Mouse (Mus musculus) layer of hippocampus, adult 8-10 months (tissue): ENCODE measurements around the gene Nxph1. TPM values are rescaled to one million over a fixed set of nuclear protein-coding genes. Genes with fewer than 3 reads are reported as not detected.
A peak's percentile ranks its signal among the peaks of the same experiment; 100 is the strongest.

Experiments used
- DNase-seq, 2 experiments: peaks; one replicate each; pipeline ENCODE4 v3.0.0; 2022; ENCODE audit warnings: low spot score in 2 of 2
- total RNA-seq, 4 experiments: library from RNA; stranded (reverse); gene quantifications; 2 replicates each; pipeline ENCODE4 v1.2.4; 2022

Gene Nxph1
- total RNA-seq, 4 experiments from 2014 or later, result 37.4 to 38.6 (median 38.1) TPM

DNA sequence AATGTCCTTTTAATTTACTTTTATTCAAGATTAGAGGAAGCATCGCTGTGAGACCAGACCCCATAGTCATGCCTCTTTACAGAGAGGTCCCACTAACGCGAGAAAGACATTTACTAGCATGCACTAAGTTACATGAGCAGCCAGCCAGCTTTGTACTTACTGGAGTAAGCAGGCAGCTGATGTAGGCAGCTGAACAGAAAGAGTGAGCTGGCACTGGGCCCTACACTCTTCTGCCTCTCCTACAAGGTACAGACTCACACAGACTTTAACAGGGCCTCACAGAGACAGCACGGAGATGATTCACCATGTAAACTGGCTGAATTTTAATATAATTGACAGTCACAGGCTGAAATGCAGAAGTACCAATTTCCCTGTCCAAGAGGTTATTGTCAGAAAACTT lies 11.6 kb downstream of the Nxph1 start:
- DNase-seq, result no peak

DNA sequence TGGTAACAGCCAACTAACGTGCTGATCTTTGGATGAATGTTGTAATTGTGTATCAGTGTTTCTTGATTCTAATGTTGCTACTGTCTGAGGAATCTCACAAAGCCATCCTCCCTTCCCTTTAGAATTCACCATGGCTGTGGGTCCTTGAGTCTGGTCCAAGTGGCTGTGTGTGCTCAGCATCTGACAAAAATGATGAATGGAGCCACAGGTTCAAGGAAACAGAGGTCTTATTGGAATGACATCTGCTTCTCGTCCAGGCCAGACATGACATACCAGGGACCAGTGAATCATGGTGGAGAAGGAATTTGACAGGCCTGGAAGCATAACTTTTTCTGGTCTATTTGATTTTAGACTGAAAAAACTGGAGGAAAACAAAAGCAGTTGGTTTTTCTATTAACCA lies 22.3 kb downstream of the Nxph1 start:
- DNase-seq, result no peak

DNA sequence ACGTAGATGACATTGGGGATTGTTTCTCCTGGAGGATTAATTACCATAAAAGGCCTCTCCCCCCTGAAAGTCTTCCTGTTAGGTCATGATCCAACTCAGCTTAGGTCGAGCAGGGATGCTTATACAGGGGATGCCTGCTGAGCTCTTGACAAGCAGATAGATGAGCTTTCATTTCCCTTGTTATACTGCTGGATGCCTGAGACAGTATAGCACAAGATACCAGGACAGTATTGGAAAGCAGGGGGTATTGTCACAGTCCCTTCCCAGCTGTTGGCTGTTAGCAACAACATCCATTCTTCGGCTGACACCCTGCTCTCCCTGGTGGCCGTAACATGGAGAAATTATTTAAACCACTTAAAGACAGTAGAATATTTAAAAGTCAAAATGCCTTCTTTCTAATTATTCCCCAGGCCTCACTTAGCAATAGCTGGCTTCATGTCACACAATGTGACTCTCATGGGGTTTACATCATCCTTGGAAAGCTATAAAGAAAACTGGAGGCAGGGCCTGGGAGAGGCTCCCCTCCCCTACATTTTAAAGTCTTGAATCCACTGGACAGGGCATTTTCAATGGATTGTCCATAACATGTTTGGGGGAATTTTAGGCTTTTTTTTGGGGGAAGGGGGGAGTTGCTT lies 31.1 kb downstream of the Nxph1 start:
- no peak for DNase-seq

DNA sequence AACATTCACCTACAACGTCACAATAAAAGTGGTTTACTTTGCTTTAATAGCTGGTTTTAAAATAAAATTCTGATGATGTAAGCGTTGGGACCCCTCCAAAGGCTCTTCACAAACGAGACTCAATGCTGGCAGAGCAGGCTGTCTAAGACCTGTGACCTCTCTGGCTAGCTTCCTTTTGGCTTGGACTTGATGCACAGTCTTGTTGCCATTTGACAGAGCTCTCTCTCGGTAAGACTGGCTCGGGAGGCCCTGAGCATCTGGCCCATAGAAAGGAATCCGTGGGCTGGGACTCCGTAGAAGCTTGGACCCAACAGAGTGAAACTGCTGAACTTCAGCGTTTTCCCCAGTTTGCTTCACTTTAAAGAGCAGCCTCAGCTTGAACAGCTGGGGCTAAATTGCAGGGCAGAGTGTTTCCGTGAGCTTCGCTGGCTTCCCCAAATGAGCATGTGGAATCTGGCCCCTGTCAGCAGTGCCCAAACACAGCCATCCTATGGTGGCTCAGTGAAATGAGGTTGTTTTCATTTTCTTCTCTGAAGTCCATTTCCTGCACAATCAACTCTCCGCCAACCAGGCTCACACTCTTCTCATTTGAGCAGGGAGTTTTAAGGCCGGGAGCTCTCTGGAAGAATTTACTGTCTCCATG lies 48.2 kb downstream of the Nxph1 start:
- DNase-seq, result no peak

DNA sequence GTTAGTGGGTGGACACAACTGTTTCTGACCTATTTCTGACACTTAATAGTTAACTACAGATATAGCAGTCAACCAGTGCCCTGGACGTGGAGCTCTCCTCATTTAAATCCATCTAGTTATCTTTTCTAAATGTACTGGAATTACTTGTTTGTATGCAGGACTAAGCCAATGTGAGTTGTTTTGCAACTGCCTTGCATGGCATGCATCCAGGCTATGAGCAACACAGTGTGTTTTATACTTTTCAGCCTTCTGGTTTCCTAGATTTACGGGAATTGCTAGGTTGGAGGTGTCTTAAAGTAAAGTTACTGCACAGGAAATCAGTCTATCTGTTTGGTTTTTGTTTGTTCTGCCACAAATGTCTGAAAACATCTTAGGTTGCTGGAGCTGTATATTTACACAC lies 49.1 kb downstream of the Nxph1 start:
- DNase-seq, result no peak

DNA sequence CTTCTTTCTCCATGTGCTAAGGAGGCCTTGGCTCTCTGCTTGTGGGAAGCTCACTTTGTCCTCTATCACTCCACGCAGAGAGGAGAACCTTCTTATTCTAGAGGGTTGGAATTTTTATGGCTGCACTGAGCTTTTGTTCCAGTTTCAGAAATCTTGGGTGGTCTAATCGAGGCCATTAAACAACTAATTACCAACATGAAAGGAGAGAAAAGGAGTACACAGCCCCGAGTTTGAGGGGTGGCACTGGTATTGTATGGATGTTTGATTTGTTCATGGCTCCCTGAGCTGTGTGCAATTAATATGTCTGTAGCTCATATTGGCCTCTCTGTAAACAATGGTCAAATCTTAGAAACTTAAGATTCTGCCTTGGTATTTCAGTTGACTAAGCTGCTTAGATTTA lies 54.5 kb downstream of the Nxph1 start:
- no peak for DNase-seq

DNA sequence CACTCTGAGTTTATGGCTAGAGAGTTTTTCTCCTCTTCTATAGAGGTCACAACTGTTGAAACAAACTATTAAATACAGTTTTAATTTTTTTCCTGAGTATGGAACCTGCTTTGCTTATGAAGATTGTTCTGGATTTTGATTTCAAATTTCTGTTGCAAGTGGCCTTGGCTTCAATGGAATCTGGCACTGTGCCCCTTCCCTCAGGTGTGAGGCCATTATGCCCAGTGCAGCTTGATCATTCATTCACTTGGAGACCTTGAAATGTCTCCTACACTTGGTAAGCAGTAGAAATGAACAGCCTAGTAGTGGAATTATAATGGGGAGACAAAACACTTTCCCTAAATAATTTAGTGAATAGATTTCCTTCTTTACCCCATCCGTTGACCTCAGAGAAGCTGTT lies 78.4 kb downstream of the Nxph1 start:
- DNase-seq, result no peak

DNA sequence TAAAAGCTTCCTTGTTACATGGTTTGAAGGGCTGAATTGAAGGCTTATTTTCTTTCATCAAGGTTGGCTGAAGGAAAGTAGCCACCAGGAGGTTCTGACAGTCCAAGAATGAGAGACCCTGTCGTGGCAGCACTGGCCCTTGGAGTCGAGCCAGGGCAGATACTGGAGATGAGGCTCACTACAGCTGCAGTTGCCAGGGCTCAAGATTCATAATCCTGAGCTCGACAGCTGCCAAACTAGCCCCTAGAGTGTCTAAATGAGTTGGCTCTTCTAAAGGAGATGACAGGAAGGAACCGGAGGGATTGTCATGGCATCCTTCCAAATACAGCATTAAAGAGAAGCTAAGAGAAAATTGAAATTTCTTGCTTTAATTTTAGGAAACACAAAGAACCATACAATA lies 78.9 kb downstream of the Nxph1 start:
- no peak for DNase-seq

DNA sequence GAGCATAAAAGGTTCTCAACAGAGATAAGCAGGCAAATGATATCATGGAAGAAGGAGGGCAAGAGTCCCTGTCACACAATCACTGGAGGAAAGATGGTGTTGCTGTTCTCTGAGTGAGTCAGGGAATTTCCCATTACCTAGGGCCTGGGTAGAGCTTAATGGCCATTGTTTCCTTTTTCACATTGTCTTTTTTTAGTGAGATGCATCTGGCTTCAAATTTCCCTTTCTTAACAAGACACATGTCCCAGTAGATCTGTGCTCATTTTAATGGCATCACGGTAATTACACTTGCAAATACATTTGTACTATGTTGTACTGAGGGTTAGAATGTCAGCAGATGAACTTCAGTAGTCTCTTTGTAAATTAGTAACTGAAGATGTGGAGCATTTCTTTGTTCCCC lies 80.3 kb downstream of the Nxph1 start:
- no peak for DNase-seq

DNA sequence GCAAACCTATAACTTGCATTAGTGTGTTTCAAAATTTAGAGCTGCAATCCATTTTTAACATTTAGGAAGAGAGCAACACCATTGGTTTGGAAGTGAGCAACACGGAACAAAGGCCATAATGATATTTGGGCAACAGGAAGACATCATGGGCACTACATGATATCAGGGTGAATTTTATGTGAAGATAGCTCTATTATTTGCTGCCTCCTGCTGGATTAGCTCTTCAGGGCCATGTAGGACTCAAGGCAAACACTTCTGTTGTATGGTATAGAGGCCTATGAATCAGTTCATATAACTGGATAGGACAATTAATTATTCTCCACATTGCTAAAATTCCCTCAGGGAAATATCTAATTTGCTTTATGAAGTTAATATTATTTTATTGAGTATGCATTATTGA lies 91.1 kb downstream of the Nxph1 start:
- no peak for DNase-seq

DNA sequence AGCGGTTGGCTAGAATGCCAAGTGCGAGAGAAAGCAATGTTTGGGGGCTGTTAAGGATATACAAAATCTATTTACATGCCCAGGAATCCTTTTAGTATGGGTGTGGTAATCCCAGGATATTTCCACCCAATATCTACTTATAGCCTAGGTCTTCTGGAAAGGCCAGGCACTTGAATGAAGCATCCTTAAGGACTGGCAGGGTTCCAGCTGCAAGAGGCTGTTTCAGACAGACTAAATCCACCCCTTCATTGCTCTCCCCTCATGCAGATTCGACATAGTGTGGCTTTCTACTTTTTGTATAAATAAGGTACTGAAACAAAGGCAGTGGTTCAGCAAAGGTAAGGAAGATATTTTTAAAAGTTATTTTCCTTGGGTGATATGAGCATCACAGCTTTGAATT lies 92.8 kb downstream of the Nxph1 start:
- DNase-seq, result no peak

DNA sequence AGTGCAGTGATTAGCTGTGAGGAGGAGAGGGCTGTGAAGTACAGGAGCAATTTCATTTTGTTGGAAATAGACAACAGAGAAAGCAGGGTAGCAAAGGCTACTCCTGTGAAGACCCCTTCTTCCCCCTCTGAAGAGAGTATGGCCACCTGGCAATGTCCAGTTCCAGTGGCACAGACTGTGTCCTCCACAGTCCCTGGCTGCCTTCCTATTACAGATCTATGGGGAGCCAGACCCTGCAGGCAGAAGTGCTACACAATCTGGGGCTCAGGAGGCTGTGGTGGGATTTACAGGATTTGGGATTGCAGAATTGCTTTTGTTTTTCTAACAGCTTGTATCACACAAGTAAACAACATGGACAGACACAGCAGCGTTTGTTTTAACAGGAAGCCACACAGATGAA lies 94.2 kb downstream of the Nxph1 start:
- DNase-seq, result no peak

DNA sequence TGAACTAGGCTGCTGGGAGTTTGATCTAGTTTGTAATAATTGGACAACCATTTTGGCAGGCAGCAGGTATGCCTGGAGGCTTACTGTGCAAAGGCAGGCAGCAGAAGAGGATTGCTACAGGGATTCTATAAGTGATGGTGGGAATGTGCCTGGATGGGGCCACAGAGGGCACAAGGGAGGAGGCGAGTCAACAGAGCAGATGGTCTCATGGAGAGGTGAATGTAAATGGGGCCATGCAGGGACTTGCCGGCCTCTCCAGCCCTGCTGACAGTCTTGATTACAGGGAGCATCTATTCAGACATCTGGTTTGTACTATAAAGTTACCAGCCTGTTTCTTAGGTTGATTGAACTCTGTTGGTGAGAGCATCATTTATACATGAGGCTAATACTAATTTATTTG lies 98.6 kb downstream of the Nxph1 start:
- no peak for DNase-seq

DNA sequence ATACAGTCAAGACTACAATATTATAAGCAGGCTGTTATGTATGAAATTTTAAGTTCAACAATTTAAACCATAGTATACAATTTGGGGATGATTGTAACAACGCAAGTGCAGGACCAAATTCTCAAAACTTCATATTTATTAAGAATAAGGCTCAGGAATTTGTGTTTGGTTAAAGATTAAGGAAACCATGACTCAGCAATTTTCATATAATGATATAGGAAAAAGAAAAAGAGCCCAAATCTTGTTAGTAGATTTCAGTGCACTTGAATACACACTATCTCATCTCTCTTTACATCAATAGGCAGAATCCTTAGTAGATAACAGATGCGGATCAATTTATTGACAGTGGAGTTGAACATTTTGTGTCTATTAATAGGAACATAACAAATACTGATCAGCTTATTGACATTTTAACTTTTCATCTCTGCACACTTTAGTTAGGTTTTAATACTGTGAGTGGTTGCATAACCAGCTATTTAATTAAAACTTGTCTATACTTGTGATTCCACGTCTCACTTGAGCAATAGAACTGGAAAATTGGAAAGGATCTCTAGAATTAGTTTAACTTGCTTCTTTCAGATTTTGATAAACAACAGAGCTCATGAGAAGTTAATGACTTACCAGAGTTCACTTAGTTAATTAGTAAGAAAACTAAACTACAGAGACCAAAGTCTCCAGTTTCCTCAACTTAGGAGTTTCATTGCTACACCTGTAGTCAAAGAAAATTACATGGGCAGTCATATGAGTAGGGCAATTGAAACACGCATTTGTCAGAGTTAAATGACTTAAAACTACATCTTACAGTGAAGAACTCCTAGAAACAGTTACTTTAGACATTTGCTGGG lies 113.3 kb downstream of the Nxph1 start:
- DNase-seq, result no peak

DNA sequence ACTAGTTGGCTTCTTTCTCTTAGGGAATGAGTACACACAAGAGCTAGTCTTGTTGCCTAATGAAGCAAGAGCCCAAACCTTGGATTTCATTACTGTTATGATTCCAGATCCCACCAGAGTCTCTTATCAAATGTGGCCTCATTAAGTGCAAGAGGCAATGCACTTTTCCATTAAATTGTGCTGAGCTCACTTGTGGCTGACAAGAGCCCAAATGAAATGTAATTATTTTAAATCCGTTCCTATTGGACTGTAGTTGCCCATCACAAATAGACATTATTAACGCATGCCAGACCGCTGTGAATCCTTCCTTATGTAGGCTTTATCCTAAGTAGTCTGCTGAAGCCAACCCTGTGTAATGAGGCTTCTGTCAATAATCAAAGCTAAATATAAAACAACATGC lies 118.2 kb downstream of the Nxph1 start:
- DNase-seq, result no peak

DNA sequence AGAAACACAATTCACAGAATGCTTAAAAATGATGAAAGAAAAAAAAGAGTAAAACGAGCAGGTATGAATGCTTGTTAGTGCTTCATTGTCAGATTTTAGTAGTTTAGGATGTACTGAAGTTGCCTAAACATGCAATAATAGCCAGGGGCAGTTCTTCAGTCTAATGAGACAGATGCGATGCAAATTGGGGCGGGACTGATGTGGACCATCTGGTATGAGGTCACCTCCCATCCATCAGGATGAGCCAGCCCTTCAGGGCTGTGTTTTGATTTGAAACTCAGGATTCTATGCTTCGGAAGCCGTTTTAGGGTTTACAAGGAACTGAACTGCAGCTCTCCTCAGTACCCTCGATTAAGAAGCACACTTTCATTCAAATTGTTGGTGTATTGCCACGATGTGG lies 121.7 kb downstream of the Nxph1 start:
- DNase-seq, result no peak

DNA sequence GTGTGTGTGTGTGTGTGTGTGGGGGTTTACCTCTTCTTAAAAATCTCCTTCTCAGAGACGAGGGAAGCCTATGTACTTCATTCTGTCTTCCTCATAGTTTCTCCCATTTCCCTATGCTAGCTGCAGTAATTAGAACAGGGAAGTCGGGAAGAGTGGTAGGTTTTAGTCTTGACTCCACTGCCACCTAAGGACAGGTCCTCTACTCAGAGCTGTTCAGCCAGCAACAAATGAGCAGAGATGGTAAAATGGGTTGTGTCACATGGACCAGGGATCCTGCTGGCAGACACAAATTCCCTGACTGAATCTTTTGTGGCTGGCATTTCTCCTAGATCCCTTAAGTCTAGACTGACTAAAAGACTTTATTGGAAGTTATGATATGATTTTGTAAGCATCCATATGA lies 128.2 kb downstream of the Nxph1 start:
- no peak for DNase-seq

DNA sequence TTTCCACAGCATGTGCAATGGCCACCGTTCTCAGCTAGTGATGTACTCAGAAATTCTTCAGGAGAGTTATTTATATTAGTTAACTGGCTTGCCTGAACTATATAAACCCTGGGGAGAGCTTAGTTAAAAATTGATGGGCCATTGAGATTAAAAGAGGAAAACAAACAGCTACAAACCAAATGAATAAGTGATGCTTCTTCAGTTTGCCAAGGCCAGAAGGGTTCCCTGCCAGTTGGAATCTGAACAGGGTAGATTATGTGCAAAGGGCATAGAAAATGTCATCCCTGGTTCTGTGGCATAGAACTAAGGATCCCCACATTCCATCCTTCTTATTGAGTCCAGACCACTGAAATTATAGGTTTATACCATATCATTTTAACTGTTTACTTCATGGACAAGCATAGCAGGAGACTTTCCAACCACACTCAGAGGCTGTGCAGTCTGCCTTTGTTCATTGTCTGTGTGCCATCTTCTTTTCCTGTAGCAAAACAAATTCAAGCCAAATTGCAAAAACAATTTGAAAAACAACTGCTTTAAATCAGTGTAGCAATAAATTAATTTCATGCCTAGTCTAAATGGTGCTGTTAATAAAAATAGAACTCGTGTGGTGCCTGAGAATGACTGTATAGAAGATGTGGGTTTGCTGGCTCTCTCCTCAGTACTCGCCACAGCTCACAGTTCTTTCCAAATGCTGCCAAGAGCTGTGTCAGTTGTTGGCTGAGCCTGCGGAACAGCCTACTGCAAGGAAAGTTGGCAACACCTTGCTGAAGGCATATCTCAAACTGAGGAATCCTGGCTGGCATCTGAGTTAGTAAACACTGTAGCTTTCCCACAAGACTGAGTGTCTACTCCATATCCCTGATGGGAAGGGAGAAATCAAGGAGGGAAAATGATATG lies 129.8 kb downstream of the Nxph1 start:
- peak; percentile 52 to 55 for DNase-seq

DNA sequence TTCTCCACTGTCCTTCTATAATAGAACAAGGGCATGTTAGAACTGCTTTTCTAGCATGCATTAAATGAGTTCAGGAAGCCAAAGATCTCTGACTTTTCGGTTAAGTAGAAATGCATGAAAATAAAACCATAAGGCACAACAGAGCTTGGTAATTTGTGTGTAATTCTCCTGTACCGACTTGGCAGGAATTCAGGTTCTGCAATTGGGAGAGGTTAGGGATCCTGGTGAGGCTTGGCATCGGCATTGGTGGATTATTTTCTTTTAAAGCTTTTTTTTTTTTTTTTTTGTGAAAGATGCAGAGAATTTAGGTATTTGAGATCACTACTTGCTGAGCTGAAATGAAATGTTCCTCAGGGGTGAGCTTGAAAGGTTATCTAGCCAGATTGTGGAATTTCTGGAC lies 135.6 kb downstream of the Nxph1 start:
- DNase-seq, result no peak

DNA sequence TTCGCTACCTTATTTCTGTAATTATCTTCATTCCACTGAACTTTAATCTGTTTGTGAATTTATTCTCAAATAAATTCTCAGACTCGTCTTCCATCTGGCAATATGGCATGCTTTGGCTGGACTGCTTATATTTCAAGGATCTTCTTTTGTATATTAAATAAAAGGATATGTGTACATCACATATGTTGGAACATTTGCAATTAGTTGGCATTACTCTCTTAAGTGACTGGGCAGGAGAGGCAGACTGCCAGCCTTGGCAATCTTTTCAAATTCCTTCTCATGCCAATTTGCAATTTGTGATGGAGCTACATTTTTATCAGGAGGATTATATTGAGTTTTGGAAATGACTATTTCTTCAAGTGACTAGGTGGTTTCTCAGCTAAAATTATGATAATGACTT lies 149.1 kb downstream of the Nxph1 start:
- peak; percentile 6 to 16 for DNase-seq

DNA sequence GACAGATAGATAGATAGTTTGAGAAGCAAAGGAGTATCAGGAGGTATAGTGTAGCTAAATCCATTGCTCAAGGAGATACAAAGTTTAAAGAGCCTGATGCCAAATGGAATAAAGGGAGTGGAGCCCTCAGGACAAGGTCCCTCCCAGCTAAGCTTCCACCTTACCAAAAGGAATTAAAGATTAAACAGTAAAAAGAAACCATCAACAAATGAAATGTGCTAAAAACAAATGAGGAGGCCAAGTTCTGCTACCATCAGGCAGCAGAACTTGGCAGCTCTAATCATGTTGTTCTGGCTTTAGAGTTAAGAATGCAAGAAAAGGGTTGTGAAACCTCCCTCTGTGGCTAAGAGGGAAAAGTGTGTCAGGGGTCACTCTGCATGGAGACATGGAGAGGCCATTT lies 159.1 kb downstream of the Nxph1 start:
- no peak for DNase-seq

DNA sequence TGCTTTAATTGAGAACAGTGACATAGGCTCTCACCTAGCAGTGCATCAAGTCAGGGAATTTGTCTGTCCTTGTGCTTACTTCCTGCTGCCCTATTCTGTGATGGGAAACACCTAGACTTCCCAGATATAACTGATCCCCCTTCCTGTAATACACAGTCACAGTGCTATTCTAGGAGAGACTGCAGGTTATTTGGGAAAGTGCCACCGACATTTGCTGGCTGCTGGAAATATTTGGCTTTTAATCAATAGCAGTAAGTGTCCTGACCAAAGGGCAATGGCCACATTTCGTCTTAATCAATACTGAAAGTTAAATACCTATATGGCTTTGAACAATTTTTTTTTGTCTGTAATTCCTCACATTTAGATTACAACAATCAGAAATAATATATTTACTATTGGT lies 170.9 kb downstream of the Nxph1 start:
- no peak for DNase-seq
